16 mouse cellular contexts compared by ENCODE assay signal in genomic region chr14:79160486-79160885, GRCm38 (mm10).
DNase-seq lines count a peak whose midpoint lies in the region; TF ChIP-seq lines count a peak whose summit lies in the region.
"Had no signal": no experiment of that assay in that cellular context is flagged by ENCODE, and none has a peak within 500 bp of the region (broad histone marks: within the 10 kb centered on the region; RNA-seq: fewer than 3 reads in every experiment).

No protein-coding gene starts in this region.

- H3K27ac ChIP-seq in brown adipose tissue, adult 24 weeks (replicated peaks; ENCODE audit: low read depth, low read length): peak overlapping the region; percentile 67
- H3K27ac ChIP-seq: embryonic facial prominence, embryonic 13.5 days; heart, embryonic 13.5 days; hindbrain, embryonic 13.5 days; hindbrain, postnatal 0 days had no signal

- DNase-seq in heart, adult 11 months: peak; percentile 85
- no peak for DNase-seq in heart, adult 8-10 months (ENCODE audit: low spot score)
- peak; percentile 70 for DNase-seq in lung, postnatal 25 days (ENCODE audit: low spot score)
- DNase-seq in kidney, postnatal 14 days: no peak
- no peak for DNase-seq in kidney, postnatal 10 days
- DNase-seq: adrenal gland, postnatal 10 days; cerebellum, adult 18-20 months; cerebellum, adult 9-11 months; cerebellum, postnatal 36 days; heart, postnatal 36 days had no signal

- TF ChIP-seq CTCF in C2C12 (IDR thresholded peaks at IDR 0.05; ENCODE audit: control insufficient read depth, insufficient read depth, insufficient read length): no peak

- H3K79me3 ChIP-seq in C2C12 (ENCODE audit: low read depth): no peaks in the 10 kb centered on the region

- no peaks in the 10 kb centered on the region for H3K27me3 ChIP-seq in C2C12 (ENCODE audit: control insufficient read depth, insufficient read depth, insufficient read length)
- H3K27me3 ChIP-seq: embryonic facial prominence, embryonic 13.5 days; heart, embryonic 13.5 days; hindbrain, embryonic 13.5 days had no signal

- peak overlapping the region; percentile 6 for H3ac ChIP-seq in C2C12 (ENCODE audit: control insufficient read depth, insufficient read length, low read depth)

- H3K4me3 ChIP-seq in C2C12 (ENCODE audit: insufficient read depth, poor library complexity, severe bottlenecking): no peak overlapping the region
- no peak overlapping the region for H3K4me3 ChIP-seq in brown adipose tissue, adult 24 weeks (ENCODE audit: insufficient read depth, low read depth, low read length)
- H3K4me3 ChIP-seq: embryonic facial prominence, embryonic 13.5 days; heart, embryonic 13.5 days; hindbrain, embryonic 13.5 days had no signal

- H3K4me1 ChIP-seq in brown adipose tissue, adult 24 weeks (ENCODE audit: control insufficient read depth, insufficient read depth, insufficient read length, low read length): peaks cover 33% of the 10 kb centered on the region

- no peaks in the 10 kb centered on the region for H3K79me2 ChIP-seq in C2C12 (ENCODE audit: control insufficient read depth, insufficient read depth)

- peaks cover 6% of the 10 kb centered on the region for H3K36me3 ChIP-seq in C2C12 (ENCODE audit: control insufficient read depth, insufficient read depth)
- H3K36me3 ChIP-seq: embryonic facial prominence, embryonic 13.5 days had no signal

TF ChIP-seq in C2C12, 6 proteins besides CTCF, POLR2A, EP300 and RAD21:
- TF ChIP-seq FOSL1 (IDR thresholded peaks at IDR 0.05; ENCODE audit: insufficient read depth, low read length, poor library complexity, severe bottlenecking): no peak
- TF ChIP-seq MAX (IDR thresholded peaks at IDR 0.05): no peak
- no peak for TF ChIP-seq MYOG (IDR thresholded peaks at IDR 0.05; ENCODE audit: control insufficient read depth, extremely low read depth, insufficient read length)
- TF ChIP-seq CEBPB (IDR thresholded peaks at IDR 0.05; ENCODE audit: low read depth): no peak
- TF ChIP-seq MYOD1 (IDR thresholded peaks at IDR 0.05; ENCODE audit: control insufficient read depth, insufficient read length, low read depth): no peak

Comparison
In these comparisons a context has a peak if more than half of its experiments do, and no peak if none do; other contexts are left out.
1. DNase-seq: peak in heart, adult 11 months (single experiment) and lung, postnatal 25 days (single experiment); none in heart, adult 8-10 months (single experiment), kidney, postnatal 14 days (single experiment) and kidney, postnatal 10 days (single experiment).